Mouse (Mus musculus) embryonic facial prominence, embryonic 11.5 days (tissue): ENCODE data around the gene Ogdh. TPM values are rescaled to one million over a fixed set of nuclear protein-coding genes. Genes with fewer than 3 reads are reported as not detected.

Experiments used
- ATAC-seq: fragments of 200-750 bp; cut with Nextera tagmentation; replicated peaks from 2 replicates; pipeline ENCODE4 v1.8.0; 2017; ENCODE audit warnings: low read depth; ENCODE audit not compliant: insufficient number of reproducible peaks, low FRiP score, low TSS enrichment
- DNase-seq: peaks from one replicate; pipeline ENCODE4 v3.0.0-alpha.2; 2015; ENCODE audit warnings: low spot score
- H3K27ac ChIP-seq: fragments of 300-500 bp; sonication (generic); replicated peaks from 2 replicates; pipeline ENCODE4 v1.5.1; 2014; ENCODE audit warnings: mild to moderate bottlenecking, low read depth, low read length, control low read depth
- H3K27me3 ChIP-seq: fragments of 300-500 bp; sonication (generic); 2 replicates; pipeline ENCODE4 v1.6.1; 2014; ENCODE audit warnings: mild to moderate bottlenecking, low read length, moderate library complexity, mixed read lengths; ENCODE audit not compliant: control insufficient read depth, insufficient read depth
- H3K36me3 ChIP-seq: fragments of 300-500 bp; sonication (generic); replicated peaks from 2 replicates; pipeline ENCODE4 v1.6.1; 2014; ENCODE audit warnings: low read depth, mild to moderate bottlenecking, low read length, moderate library complexity, mixed read lengths; ENCODE audit not compliant: control insufficient read depth, insufficient read depth
- H3K4me1 ChIP-seq: fragments of 300-500 bp; sonication (generic); 2 replicates; pipeline ENCODE4 v1.6.1; 2014; ENCODE audit warnings: low read length, mixed read lengths; ENCODE audit not compliant: control insufficient read depth, insufficient read depth
- H3K4me2 ChIP-seq: fragments of 300-500 bp; sonication (generic); 2 replicates; pipeline ENCODE4 v1.6.1; 2014; ENCODE audit warnings: low read depth, mild to moderate bottlenecking, control low read depth, low read length, moderate library complexity
- H3K4me3 ChIP-seq: fragments of 300-500 bp; sonication (generic); 2 replicates; pipeline ENCODE4 v1.5.1; 2014; ENCODE audit warnings: low read depth, low read length, control low read depth
- H3K9ac ChIP-seq: fragments of 300-500 bp; sonication (generic); replicated peaks from 2 replicates; pipeline ENCODE4 v1.6.1; 2014; ENCODE audit warnings: mild to moderate bottlenecking, control low read depth, low read length
- H3K9me3 ChIP-seq: fragments of 300-500 bp; sonication (generic); replicated peaks from 2 replicates; pipeline ENCODE4 v1.6.1; 2016; ENCODE audit warnings: mild to moderate bottlenecking, low read length, inconsistent platforms, mixed read lengths; ENCODE audit not compliant: control insufficient read depth
- WGBS: fragments of 180-500 bp; shearing (Covaris S2); extraction: QIAGEN DNeasy Blood & Tissue Kit; methylation state at CpG from one replicate; pipeline ENCODE4 v1.1.7; 2014; 5-methylcytosine and 5-hydroxymethylcytosine counted together
- polyA plus RNA-seq: library from polyadenylated mRNA; unstranded; fragments of >200 nt; fragmentation: Nextera tagmentation; extraction: Ambion mirVana; gene quantifications from 2 replicates; pipeline ENCODE4 v1.2.1, GENCODE M21; 2014

Ogdh gene
- polyA plus RNA-seq, 1 experiment from 2014 or later: 75.3 TPM

DNA sequence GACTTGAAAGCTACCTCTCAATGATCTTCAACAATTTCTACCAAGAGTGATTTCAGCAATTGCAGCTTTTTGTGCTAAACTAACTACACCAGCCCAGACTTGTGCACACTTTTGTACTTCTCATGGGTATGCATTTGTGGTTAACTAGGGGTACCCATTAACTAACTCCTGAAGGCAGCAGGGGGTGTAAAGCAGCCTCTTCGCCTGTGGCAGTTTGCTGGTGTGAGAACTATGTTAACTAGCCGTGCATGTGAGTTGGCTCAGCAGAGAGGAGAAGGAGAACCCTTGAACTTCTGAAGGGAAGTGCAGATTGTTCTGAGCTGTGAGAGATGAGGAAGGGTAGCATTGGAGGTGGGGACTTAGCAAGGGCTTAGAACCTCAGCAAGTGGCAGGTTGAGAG, 11.4 kb downstream of the Ogdh start:
- Histone ChIP-seq H3K27me3 (no peaks in the 10 kb centered on the region), H3K4me1 (no peaks in the 10 kb centered on the region), H3K9me3 (no peaks in the 10 kb centered on the region), H3K4me3 (no peak overlapping the region), H3K4me2 (no peak overlapping the region), H3K27ac (no peak overlapping the region), H3K9ac (no peak overlapping the region), H3K36me3 (peaks cover 3% of the 10 kb centered on the region; the same call in 1 of the 2 replicates)
- 91% methylated on average over 2 of the region's 2 CpGs for WGBS
- DNase-seq (no peak), ATAC-seq (no peak)

DNA sequence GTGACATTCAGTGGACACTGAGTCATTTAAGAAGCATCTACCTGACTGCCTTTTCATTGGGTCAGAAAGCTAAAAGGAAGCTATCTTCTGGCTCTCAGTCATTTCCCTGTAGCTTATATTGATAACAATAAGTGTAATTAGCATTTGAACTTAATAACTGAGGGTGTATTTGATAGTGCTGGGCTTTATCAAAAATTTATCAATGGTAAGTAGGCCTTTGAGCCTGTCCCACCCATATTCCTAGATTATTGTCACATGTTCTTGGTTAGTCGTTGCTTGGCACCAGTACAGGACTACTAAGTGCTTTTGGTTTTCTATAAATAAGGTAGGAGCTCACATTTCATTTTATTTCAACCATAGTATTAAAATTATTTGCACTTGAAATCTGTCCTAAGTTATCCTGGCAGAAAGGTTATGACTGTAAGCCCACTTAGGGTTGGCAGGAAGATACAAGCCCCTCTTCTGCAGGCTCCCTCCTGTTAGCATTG, 14.6 kb downstream of the Ogdh start:
- Histone ChIP-seq H3K36me3 (no peaks in the 10 kb centered on the region), H3K9ac (no peak overlapping the region), H3K27me3 (no peaks in the 10 kb centered on the region), H3K9me3 (no peaks in the 10 kb centered on the region), H3K27ac (no peak overlapping the region), H3K4me1 (no peaks in the 10 kb centered on the region), H3K4me3 (no peak overlapping the region), H3K4me2 (no peak overlapping the region)
- DNase-seq (no peak), ATAC-seq (no peak)
- WGBS: 93% methylated on average over 1 of the region's 1 CpGs

DNA sequence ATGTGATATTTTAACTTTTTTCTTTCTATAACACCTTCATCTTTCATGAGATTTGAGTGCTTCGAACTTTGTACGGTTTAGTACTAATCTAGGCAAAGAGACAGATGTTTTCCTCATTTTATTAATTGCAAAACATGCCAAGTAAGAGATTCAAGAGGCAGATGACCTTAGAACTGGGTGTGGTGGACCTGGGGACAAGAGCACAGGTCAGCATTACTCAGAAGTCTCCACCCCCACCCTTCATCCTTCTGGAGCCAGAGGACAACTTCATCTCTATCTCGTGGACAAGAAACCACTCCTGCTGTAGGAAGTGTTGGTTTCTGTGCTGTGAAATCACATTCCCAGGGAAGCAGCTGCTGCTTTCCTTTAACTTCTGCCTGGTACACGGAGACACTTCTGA, 16.7 kb downstream of the Ogdh start:
- no peaks in the 10 kb centered on the region for H3K9me3 ChIP-seq
- H3K4me3 ChIP-seq: no peak overlapping the region
- no peak overlapping the region for H3K9ac ChIP-seq
- H3K4me2 ChIP-seq: no peak overlapping the region
- no peaks in the 10 kb centered on the region for H3K27me3 ChIP-seq
- 89% methylated on average over 4 of the region's 4 CpGs for WGBS
- DNase-seq (no peak), ATAC-seq (no peak)
- H3K27ac ChIP-seq: no peak overlapping the region
- no peaks in the 10 kb centered on the region for H3K36me3 ChIP-seq
- H3K4me1 ChIP-seq: no peaks in the 10 kb centered on the region

DNA sequence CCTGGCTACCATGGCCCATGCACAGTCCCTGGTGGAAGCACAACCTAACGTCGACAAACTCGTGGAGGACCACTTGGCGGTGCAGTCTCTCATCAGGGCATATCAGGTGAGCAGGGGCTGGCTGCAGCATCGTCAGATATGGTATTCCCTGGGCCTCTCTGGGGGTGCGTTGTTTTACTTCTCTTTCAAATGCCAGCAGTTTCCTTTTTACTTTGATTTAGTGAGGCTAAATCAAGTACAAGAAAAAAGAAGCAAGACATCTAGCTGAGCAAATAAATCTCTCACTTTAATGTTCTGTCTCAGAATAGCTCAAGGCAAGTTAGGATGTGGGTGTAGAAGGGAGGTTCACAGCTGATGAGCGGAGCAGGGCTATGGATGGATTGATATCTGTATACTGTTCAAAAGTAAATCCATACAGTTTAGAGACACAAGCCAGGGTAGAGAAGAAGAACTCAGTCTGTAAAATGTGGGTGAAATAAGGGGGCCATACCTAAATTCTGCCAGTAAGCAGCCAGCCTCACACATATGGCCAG, 22.5 kb downstream of the Ogdh start:
- Histone ChIP-seq H3K9ac (no peak overlapping the region), H3K27ac (no peak overlapping the region), H3K27me3 (no peaks in the 10 kb centered on the region), H3K9me3 (no peaks in the 10 kb centered on the region), H3K4me3 (no peak overlapping the region), H3K36me3 (no peaks in the 10 kb centered on the region; the same call in 1 of the 2 replicates), H3K4me1 (no peaks in the 10 kb centered on the region), H3K4me2 (no peak overlapping the region)
- ATAC-seq (no peak), DNase-seq (no peak)
- 90% methylated on average over 7 of the region's 7 CpGs for WGBS

DNA sequence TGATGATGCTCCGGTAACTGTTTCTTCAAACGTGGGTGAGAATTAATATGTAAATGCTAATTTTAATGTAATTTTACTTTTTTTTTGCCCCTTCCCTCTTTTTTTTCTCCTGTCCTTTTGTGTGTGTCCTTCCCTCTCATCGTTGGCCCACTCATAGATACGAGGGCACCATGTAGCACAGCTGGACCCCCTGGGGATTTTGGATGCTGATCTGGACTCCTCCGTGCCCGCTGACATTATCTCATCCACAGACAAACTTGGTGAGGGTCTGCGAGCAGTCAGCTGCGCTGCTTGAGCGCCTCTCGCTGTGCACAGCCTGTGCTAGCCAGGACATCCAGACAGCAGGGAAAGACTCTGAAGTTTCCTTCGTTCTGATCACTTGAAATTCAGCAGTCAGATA, 25.4 kb downstream of the Ogdh start:
- H3K27ac ChIP-seq: no peak overlapping the region
- no peak overlapping the region for H3K4me2 ChIP-seq
- no peaks in the 10 kb centered on the region for H3K4me1 ChIP-seq
- H3K9me3 ChIP-seq: no peaks in the 10 kb centered on the region
- no peak overlapping the region for H3K9ac ChIP-seq
- DNase-seq (no peak), ATAC-seq (no peak)
- 90% methylated on average over 11 of the region's 11 CpGs for WGBS
- H3K36me3 ChIP-seq: no peaks in the 10 kb centered on the region; the same call in 1 of the 2 replicates
- H3K27me3 ChIP-seq: no peaks in the 10 kb centered on the region
- no peak overlapping the region for H3K4me3 ChIP-seq

DNA sequence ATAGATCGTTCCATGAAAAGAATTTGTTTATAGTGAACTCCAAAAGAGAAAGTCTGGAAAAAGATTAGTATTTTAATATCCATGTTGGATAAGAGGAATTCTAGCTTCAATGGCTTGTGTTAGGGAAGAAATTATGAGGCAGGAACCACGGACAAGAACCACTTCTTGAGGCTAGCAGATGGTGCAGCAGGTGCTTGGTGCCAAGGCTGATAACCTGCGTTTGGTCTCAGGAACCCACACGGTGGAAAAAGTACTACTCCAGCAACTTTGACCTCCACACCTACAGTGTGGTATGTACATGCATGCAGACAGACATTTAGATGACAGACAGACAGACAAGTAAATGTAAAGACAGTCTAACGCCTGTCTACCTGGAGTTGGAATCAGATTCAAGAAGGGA, 27.1 kb downstream of the Ogdh start:
- H3K9ac ChIP-seq: no peak overlapping the region
- no peak overlapping the region for H3K27ac ChIP-seq
- no peaks in the 10 kb centered on the region for H3K4me1 ChIP-seq
- WGBS: 91% methylated on average over 5 of the region's 5 CpGs
- no peak overlapping the region for H3K4me2 ChIP-seq
- H3K36me3 ChIP-seq: no peaks in the 10 kb centered on the region; the same call in 1 of the 2 replicates
- no peaks in the 10 kb centered on the region for H3K9me3 ChIP-seq
- ATAC-seq (no peak), DNase-seq (no peak)
- no peak overlapping the region for H3K4me3 ChIP-seq
- H3K27me3 ChIP-seq: no peaks in the 10 kb centered on the region

DNA sequence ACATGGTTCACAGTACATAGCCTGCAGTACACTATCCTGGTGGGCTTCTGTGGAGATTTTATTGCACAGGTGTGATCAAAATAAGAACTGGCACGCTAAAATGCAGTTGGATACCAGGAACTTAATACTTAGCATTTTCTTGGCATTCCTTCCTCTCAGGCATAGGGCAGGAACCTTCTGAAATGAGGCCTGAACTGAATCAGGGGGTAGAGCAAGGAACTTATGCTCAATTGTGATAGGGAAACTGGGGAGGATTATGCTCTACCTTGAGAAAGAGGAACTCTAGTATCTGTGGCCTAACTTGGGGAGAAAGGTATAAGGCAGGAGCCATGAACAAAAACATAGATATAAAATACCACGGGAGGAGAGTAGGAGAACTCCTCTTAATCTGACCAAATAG, 27.9 kb downstream of the Ogdh start:
- ATAC-seq (no peak), DNase-seq (no peak)
- Histone ChIP-seq H3K27ac (no peak overlapping the region), H3K4me1 (no peaks in the 10 kb centered on the region), H3K27me3 (no peaks in the 10 kb centered on the region), H3K9me3 (no peaks in the 10 kb centered on the region), H3K4me3 (no peak overlapping the region), H3K36me3 (no peaks in the 10 kb centered on the region; the same call in 1 of the 2 replicates), H3K9ac (no peak overlapping the region), H3K4me2 (no peak overlapping the region)
- WGBS: 97% methylated on average over 2 of the region's 2 CpGs

DNA sequence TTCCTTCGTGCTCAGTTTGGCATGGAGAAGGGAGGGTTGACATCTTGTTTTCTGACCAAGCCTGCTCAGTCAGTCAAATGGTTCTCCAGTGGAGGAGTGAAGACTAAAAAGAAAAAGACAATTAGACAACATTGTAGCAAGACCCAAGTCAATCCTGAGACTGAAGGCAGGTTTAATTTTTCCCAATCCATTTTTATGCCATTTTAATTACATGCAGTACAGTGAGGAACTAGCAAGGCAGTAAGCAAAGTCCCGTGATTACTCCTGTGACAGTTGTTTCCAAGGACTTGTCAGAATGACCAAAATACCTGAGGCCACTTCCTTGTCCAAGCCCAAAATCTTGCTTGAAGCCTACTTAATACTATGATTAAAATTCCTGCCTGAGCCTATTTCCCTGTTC, 30.7 kb downstream of the Ogdh start:
- H3K27ac ChIP-seq: no peak overlapping the region
- DNase-seq (no peak), ATAC-seq (no peak)
- 94% methylated on average over 2 of the region's 2 CpGs for WGBS
- H3K36me3 ChIP-seq: no peaks in the 10 kb centered on the region
- H3K4me3 ChIP-seq: no peak overlapping the region
- H3K27me3 ChIP-seq: no peaks in the 10 kb centered on the region
- H3K4me1 ChIP-seq: no peaks in the 10 kb centered on the region
- H3K4me2 ChIP-seq: no peak overlapping the region
- no peaks in the 10 kb centered on the region for H3K9me3 ChIP-seq
- no peak overlapping the region for H3K9ac ChIP-seq
